Mouse (Mus musculus): Measurements from ENCODE around the gene Nacad.

Gene Nacad

DNA sequence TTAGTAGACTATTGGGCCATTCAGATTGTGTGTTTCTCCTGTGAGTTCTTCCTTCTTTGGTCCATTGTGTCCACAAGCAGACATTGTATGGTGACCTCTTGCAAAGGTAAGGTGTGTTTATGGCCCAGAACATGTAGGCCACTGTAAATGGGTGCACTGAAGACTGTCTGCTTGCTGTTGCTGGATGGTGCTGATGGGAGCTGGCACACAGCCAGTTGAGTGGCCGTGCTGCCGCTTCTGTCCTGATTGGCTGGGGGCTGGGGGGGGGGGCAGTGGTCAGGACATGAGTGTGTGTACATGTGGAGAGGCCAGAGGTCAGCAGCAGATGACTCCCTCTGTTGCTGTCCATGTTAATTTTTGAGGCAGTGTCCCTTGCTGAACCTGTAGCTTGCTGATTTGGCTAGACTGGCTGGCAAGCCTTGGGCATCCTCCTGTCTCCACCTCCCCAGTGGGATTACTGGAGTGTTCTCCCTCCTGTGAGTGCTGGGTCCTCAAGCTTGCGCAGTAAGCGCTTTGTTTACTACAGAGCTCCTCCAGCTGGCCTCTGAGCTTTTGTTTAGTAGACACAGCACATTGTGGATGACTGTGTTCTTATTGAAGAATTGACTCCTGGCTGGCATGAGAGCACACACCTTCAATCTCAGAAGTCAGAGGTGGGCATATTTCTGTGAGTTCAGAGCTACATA lies 25.6 kb downstream of the Nacad start:
- DNase-seq (ENCODE audit: low spot score in 2 of 2), result no peak

DNA sequence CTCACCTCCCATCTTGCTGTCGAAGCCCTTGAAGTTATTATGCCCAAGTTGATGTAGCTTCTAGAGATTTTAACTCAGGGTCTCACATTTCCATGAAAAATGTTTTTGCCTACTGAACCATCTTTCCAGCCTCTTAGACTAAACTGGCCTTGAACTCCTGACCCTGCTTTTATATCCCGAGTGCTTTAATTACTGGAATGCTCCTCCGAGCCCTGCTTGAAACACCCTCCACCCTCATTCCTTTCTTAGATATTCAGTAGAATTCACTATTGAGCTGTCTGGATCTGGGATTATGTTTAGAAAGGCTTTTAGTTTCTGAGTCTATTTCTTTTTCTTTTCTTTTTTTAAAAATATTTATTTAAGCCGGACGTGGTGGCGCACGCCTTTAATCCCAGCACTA lies 26.5 kb downstream of the Nacad start:
- DNase-seq (ENCODE audit: low spot score in 2 of 2), result no peak

DNA sequence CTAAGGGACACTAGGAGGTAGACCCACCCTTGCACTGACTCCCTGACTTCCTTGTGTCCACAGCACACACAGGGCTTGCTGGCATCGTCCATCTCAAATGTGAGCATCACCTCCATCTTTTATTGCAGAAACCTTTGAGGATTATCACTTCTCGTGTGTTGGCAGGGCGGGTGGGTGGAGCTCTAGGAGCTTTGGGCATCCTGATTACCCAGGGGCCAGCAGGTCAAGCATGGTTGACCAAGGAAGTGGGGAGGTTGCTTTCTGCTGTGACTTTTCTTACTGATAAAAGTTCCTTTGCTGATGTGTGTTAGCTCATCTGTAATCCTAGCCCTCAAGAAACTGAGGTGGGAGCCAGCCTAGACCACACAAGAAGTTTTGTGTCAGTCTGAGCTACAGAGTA lies 29.7 kb downstream of the Nacad start:
- no peak for DNase-seq (ENCODE audit: low spot score in 2 of 2)

DNA sequence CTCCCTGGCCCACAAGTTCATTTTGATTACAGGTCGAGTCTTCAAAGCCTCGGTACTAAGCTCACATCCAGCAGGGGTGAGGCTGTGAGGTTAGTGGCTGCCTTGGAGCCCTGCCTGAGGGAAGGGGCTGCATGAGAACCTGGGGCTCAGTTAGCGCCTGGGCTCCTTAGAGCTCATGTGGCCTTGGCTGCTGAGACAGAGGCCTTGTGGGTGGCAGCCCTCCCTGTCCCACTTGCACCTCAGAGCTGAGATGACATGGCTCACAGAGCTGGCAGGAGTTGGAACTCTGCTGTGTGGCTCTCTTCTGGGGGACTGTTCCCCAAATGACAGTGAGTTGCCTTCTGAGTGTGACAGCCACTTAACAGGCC lies 36.5 kb downstream of the Nacad start:
- DNase-seq (ENCODE audit: low spot score in 2 of 2), result no peak

DNA sequence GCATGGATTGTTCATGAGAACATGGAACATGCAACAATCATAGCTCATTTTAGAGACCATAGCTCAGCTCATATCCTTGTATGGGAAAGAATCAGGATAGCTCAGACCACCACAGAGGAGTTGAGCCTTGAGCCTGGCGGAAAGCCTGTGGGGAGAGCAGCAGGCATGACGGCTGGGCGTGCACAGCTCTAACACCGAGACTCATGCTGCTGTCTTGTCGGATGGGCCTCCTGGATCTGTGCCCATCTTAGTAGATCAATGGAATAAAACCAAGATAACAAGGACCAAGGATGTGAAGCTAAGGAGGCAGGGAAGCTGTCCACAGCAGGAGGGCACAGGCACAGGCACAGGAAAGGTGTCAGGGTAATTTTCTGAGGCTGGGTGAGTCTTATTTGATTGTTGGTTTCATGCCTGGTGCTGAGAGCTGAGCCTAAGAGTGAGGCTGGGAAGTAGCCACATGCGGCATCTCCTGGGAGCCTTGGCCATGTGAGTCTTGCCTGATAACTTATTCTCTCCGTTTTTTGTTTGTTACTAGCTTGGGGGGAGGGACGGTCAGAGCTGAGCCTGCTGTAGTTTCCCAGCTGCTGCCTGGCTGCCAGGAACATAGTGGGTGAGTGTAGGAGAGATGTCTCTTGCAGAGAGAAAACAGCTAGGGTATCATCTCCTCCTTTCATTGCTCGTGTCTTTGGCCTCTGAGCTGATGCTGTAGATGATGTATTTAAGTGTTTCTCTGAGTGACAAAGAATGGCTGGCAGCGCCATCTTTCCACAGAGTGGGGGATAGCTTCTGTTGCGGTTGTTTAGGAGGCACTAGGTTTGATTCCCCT lies 37.1 kb downstream of the Nacad start:
- DNase-seq (ENCODE audit: low spot score in 2 of 2), result peak; percentile 47 to 54

DNA sequence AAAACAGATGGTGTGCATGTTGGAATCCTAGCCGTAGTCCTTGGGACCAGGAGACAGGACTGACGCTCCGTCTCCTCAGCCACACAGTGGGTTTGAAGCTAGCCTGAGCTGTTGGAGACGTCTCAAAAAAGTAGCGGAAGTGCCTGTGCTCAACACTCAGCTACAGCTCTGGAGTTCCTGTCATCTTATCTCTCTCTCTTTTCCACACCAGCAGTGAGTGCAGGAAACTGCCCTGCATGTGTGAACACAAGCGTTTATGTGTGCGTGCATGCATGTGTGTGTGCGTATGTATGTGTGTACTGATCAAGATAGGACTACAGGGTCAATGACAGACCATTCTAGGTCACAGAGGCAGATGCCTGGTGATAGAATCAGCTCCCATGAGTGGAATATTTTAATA lies 37.9 kb downstream of the Nacad start:
- DNase-seq (ENCODE audit: low spot score in 2 of 2), result no peak

DNA sequence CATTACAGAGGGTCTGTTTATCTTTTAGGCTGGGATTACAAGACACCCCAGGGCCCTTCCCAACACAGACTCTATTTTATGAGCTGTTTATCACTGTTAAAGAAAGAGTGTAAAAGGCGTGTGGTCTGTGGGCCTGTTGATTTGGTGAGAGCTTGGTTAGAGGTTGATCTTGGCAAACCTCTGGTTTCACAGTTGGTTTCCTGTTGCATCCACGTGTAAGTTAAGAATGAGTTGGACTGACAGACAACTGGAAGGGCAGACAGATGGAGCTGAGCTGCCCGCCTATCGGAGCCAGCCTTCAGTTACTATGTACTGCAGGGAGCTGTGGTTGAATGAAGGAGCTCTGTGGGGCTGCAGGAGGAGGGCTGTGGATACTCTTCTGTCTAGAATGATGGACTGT lies 39.4 kb downstream of the Nacad start:
- DNase-seq (ENCODE audit: low spot score in 2 of 2), result no peak

DNA sequence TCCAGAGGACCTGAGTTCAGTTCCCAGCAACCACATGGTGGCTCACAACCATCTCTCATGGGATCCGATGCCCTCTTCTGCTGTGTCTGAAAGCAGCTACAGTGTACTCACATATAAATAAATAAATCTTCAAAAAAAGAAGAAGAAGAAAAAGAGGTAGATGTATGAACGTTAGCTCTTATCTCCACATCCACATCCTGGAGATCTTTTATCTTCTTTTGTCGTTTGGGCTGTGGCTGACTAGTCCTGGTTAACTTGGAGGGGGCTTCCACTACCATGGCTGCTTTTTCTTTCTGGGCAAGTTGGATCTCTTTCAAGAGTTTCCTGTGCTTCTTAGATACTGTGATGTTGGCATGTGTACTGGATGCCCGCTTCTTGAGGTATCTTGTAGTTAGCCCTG lies 42.7 kb downstream of the Nacad start:
- no peak for DNase-seq (ENCODE audit: low spot score in 2 of 2)

DNA sequence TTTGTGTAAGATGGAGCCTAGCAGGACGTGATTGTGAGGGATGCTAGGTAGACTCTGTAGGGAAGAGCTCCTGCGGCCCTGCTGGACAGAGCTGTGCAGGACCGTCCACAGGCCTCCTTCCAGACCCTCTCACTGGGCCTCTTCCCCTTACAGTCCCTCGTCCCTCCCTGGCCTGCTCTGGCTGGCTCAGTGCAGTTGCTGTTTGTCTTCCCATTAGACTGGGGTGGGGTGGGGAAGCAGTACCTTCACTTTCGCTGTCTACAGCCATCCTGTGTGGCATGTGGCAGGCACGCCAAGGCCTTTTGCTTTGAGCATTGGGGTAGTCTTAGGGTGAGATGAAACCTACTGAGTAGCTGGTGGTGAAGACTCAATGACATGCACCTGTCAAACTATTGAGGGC lies 43.5 kb downstream of the Nacad start:
- DNase-seq (ENCODE audit: low spot score in 2 of 2), result no peak

DNA sequence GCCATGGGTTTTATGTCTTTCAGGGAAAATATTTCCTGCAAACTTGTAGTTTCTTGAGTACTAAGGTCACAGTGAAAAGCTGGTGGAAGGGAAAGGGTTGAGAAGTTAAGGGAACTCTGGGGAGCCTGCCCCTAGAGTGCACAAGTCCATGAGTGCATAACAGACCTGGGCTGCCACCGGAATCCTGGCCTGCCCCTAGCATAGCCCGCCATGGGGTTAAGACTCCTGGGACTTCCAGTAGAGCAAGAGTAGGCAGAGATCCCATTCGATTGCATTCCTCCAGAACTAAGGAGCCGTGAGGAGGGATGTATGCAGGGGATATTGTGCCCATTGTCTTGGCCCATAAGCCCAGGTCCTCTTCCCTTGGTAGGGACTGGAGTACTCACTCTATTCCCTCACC lies 44.4 kb downstream of the Nacad start:
- no peak for DNase-seq (ENCODE audit: low spot score in 2 of 2)

DNA sequence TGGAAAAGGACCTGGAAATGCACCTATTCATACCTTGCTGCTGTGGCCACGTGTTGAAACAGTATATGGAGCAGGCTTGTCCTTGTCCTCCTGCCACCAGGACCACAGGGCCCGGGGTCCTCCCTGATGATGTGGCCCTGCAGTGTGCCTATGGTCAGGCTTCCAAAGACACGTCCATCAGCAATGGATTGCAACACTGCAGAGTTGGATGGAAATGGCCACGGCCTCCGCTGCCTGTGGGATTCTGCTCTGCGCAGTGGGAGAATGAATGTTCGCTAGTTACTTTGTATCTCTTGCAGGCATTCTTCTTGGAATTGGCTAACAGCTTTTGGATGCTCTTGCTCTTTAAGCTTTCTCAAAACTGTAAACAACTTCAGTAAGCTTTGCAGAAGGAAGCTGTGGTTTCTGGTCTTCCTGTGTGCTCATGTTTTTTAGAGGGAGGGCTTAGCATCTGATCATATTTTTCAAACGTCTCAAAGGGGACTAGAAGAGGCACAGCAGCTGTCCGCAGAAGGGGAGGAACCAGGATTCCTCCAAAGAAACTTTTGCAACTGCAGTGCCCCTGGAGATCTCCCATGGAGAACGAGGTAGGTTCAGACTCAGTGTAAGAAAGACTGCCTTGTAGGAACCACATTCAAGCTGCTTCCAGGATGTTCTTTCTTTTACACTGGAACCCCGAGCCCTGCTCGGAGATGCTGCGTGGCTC lies 45.0 kb downstream of the Nacad start:
- no peak for DNase-seq (ENCODE audit: low spot score in 2 of 2)

DNA sequence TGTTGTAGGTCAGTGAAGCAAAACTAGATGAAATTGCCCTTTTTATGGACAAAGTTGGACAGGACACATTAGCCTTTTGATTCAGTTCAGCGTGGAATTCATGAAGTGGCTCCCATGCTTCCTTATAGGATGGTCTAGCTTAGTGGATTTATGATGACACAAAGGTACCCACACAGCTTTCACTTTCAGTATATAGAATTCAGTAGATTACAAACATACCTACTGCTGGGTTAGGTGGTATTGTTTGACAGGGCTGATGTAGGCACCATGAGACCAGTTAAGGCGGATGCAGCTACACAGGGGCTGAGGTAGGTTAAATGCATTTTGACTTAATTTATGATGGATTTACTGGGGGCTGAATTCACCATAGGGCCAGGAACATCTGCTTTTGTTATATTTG lies 45.9 kb downstream of the Nacad start:
- no peak for DNase-seq (ENCODE audit: low spot score in 2 of 2)

DNA sequence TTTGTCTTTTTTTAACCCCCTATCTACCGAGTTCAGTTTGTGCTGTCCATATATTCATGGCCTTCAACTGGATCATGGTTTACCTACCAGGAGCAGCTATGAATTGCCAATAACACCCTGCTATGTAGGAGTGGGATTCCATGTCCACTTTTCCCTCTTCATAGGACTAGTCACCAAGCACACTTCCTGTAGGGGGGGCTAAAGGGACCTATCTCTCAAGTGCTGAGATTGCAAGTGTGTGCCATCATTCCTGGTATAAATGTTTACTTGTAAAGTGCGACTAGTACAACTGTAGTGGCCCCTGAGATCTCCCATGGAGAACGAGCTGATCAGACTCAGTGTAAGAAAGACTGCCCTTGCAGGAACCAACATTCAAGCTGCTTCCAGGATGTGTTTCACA lies 47.6 kb downstream of the Nacad start:
- DNase-seq (ENCODE audit: low spot score in 2 of 2), result no peak

DNA sequence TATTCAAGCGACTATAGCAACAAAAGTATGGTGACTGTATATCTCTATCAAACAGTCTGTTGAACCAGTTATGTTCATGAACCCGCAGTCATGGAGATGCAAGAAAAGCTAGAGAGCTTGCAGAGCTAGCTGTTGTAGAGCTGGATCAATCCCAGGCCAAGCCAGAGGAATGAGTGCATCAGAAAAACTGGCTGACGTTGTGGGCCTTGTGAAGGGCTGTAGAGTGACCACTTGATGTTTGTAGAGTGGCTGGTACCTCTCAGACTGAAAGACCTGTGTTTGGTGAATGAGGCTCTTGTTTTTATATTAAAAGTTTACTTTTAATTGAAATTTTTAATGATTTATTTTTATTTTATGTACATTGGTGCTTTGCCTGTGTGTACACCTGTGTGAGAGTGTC lies 55.7 kb downstream of the Nacad start:
- no peak for DNase-seq (ENCODE audit: low spot score in 2 of 2)

DNA sequence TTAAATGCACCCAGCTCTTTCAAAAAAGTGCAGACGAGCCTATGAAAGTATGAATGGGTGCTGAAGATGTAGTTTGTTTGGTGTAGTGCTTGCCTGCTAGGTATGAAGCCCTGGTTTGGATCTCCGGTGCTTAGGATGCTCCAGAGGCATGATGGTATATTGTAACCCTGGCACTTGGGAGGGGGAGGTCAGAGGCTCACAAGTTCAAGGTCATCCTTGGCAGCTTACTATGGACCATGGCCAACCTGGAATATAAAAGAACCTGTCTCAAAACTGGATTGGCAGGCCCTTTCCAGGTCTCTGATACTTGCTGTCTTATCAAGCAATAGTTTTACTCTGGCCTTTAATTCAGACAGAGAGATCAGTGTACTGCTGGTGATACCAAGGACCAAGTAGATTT lies 56.1 kb downstream of the Nacad start:
- DNase-seq (ENCODE audit: low spot score in 2 of 2), result no peak

Data from frontal cortex, postnatal 36 days (tissue).